Mouse (Mus musculus): ENCODE data around the gene Mrc1.

Gene Mrc1

GRCm38 (mm10) chr2:14244157-14244556, 15.0 kb downstream of the Mrc1 start:
- DNase-seq (ENCODE audit: low spot score in 2 of 2): no peak

GRCm38 (mm10) chr2:14244668-14245067, 15.5 kb downstream of the Mrc1 start:
- no peak for DNase-seq (ENCODE audit: low spot score in 2 of 2)

GRCm38 (mm10) chr2:14249839-14250564, 20.8 kb downstream of the Mrc1 start:
- DNase-seq (ENCODE audit: low spot score in 2 of 2): peak in 1 of 2 experiments; percentile 9

- DNase-seq (ENCODE audit: low spot score in 2 of 2): no peak
Measured at GRCm38 (mm10) chr2:14251938-14252337, 22.7 kb downstream of the Mrc1 start.

- no peak for DNase-seq (ENCODE audit: low spot score in 2 of 2)
Measured at GRCm38 (mm10) chr2:14258345-14258850, 29.2 kb downstream of the Mrc1 start.

GRCm38 (mm10) chr2:14262090-14262489, 32.9 kb downstream of the Mrc1 start:
- DNase-seq (ENCODE audit: low spot score in 2 of 2): no peak

- DNase-seq (ENCODE audit: low spot score in 2 of 2): no peak
Measured at GRCm38 (mm10) chr2:14269160-14269559, 40.0 kb downstream of the Mrc1 start.

GRCm38 (mm10) chr2:14272088-14272487, 42.9 kb downstream of the Mrc1 start:
- DNase-seq (ENCODE audit: low spot score in 2 of 2): no peak

GRCm38 (mm10) chr2:14275796-14276195, 46.6 kb downstream of the Mrc1 start:
- no peak for DNase-seq (ENCODE audit: low spot score in 2 of 2)

GRCm38 (mm10) chr2:14279256-14279655, 50.1 kb downstream of the Mrc1 start:
- DNase-seq (ENCODE audit: low spot score in 2 of 2): no peak

GRCm38 (mm10) chr2:14279795-14280194, 50.6 kb downstream of the Mrc1 start:
- DNase-seq (ENCODE audit: low spot score in 2 of 2): no peak

- peak; percentile 59 to 81 for DNase-seq (ENCODE audit: low spot score in 2 of 2)
Measured at GRCm38 (mm10) chr2:14295334-14295733, 66.1 kb downstream of the Mrc1 start.

- DNase-seq (ENCODE audit: low spot score in 2 of 2): no peak
Measured at GRCm38 (mm10) chr2:14312505-14313380, 83.6 kb downstream of the Mrc1 start.

- no peak for DNase-seq (ENCODE audit: low spot score in 2 of 2)
Measured at GRCm38 (mm10) chr2:14315113-14315512, 85.9 kb downstream of the Mrc1 start.

GRCm38 (mm10) chr2:14341652-14342308, 112.6 kb downstream of the Mrc1 start:
- no peak for DNase-seq (ENCODE audit: low spot score in 2 of 2)

- DNase-seq (ENCODE audit: low spot score in 2 of 2): no peak
Measured at GRCm38 (mm10) chr2:14342309-14342839, 113.2 kb downstream of the Mrc1 start.

All from spleen, postnatal 14 days (tissue).